Mouse (Mus musculus) neural tube, embryonic 12.5 days (tissue): ENCODE measurements around the gene Olfr1391. TPM values are rescaled to one million over a fixed set of nuclear protein-coding genes. Genes with fewer than 3 reads are reported as not detected.
"Not testable (repeated sequence)": the region's sequence is repeated elsewhere in the genome, so short reads cannot be mapped to it uniquely, and the experiment has no call there.

Experiments used
- ATAC-seq: fragments of 200-750 bp; cut with Nextera tagmentation; 2 replicates; pipeline ENCODE4 v1.8.0; 2017; ENCODE audit warnings: low read depth, mild to moderate bottlenecking, moderate TSS enrichment, moderate library complexity; ENCODE audit not compliant: low FRiP score
- H3K27ac ChIP-seq: fragments of 300-500 bp; sonication (generic); 2 replicates; pipeline ENCODE4 v1.5.1; 2016
- H3K27me3 ChIP-seq: fragments of 300-500 bp; sonication (generic); replicated peaks from 2 replicates; pipeline ENCODE4 v1.6.1; 2016; ENCODE audit warnings: mild to moderate bottlenecking
- H3K36me3 ChIP-seq: fragments of 300-500 bp; sonication (generic); 2 replicates; pipeline ENCODE4 v1.6.1; 2016; ENCODE audit warnings: mild to moderate bottlenecking
- H3K4me1 ChIP-seq: fragments of 300-500 bp; sonication (generic); 2 replicates; pipeline ENCODE4 v1.6.1; 2016
- H3K4me2 ChIP-seq: fragments of 300-500 bp; sonication (generic); replicated peaks from 2 replicates; pipeline ENCODE4 v1.6.1; 2016; ENCODE audit warnings: mild to moderate bottlenecking
- H3K4me3 ChIP-seq: fragments of 300-500 bp; sonication (generic); 2 replicates; pipeline ENCODE4 v1.5.1; 2016
- H3K9ac ChIP-seq: fragments of 300-500 bp; sonication (generic); 2 replicates; pipeline ENCODE4 v1.6.1; 2016; ENCODE audit warnings: mild to moderate bottlenecking
- H3K9me3 ChIP-seq: fragments of 300-500 bp; sonication (generic); 2 replicates; pipeline ENCODE4 v1.6.1; 2016; ENCODE audit warnings: mild to moderate bottlenecking
- WGBS: fragments of 180-500 bp; shearing (Covaris S2); methylation state at CpG from one replicate; pipeline ENCODE4 v1.1.7; 2016; 5-methylcytosine and 5-hydroxymethylcytosine counted together
- polyA plus RNA-seq: library from polyadenylated mRNA; unstranded; fragments of >200 nt; fragmentation: Nextera tagmentation; extraction: Ambion mirVana; gene quantifications from 2 replicates; pipeline ENCODE4 v1.2.1, GENCODE M21; 2016

Olfr1391 gene
- not detected in 2 replicates for polyA plus RNA-seq

DNA sequence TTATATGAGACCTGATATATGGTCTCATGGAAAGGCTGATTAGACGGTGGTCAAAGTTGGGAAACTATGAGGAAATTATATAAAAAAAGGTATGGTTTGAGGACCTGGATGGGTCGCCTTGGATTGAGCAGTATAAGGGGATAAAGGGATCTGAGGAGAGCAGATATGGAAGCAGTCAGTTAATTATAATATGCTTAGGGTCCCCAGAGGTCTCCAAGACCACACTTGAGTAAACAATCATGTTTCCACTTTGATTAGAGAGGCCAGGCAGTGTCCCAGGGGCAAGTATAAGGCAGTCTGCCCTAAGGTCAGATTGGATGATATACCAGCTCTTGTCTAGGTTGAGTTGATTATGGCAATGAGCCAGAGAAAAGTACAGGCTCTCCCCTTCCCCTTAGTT is at the start of gene Olfr1391:
TSS of gene Olfr1391 (plus strand) at position 301 of the 400 bp plus-strand sequence.
- H3K27ac ChIP-seq = no peak within 1 kb of the TSS
- H3K27me3 ChIP-seq = no peaks in the 10 kb centered on the region
- H3K4me3 ChIP-seq = no peak within 1 kb of the TSS
- H3K4me2 ChIP-seq = no peak within 1 kb of the TSS
- WGBS = 84% methylated on average over 2 of the region's 2 CpGs
- ATAC-seq = no peak
- H3K4me1 ChIP-seq = no peaks in the 10 kb centered on the region
- no peaks in the 10 kb centered on the region for H3K9me3 ChIP-seq
- H3K9ac ChIP-seq = no peak within 1 kb of the TSS
- no peaks in the 10 kb centered on the region for H3K36me3 ChIP-seq

DNA sequence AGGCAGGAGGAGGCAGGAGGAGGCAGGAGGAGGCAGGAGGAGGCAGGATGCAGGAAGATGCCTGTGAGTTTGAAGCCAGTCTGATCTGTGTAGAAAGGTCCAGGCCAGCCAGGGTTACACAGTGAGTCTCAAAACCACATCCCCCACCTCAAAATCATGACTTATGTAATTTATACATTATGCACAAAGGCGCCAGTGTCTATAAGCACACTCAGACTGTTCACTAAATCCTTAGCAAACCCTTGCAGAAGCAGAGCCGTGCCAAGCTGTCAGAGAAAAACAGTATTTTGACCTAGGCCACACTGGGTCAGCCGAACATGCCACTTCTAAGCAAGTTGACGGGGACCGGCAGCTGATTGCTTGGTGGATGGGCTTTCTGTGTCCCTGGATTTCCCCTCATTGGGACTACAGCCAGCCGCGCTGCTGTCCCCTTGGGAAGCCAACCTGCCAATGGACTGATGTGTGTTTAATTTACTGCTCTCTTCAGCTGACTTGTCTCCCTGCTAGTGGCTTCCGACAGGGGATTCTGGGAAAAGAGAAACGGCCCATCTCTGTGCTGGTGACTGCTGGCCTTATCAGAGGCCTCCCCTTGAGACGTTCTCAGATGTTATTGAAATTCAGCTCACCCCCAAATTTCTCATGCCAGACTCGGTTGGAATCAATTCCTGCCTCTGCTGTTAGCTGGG is 48.6 kb upstream of the Olfr1391 start:
- H3K27ac ChIP-seq = no peak overlapping the region
- 53% methylated on average over 11 of the region's 11 CpGs for WGBS
- no peaks in the 10 kb centered on the region for H3K9me3 ChIP-seq
- no peaks in the 10 kb centered on the region for H3K27me3 ChIP-seq
- no peaks in the 10 kb centered on the region for H3K36me3 ChIP-seq
- H3K4me2 ChIP-seq = no peak overlapping the region
- H3K4me3 ChIP-seq = no peak overlapping the region
- ATAC-seq = peak; percentile 42; the same call in 1 of the 2 replicates
- peaks cover 6% of the 10 kb centered on the region for H3K4me1 ChIP-seq
- no peak overlapping the region for H3K9ac ChIP-seq

DNA sequence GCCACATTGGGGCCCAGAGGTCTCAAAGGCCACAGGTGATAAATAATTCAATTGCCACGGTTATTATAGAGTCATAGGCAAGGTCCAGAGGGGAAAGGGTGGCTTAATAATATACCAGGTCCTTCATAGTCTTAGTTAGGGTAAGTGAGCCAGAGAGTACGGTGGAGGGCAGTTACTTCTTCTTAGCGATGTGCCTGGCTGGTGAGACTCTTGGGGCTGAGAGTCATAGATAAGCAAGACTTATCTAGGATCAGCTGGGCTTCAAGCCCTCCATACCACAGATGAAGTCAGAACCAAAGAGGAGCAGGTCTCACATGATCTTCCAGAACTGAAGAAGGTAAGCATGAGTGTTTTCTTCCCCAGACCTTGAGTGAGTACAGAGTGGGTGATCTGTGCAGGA is 44.3 kb upstream of the Olfr1391 start, which contains the start of gene Olfr1393:
TSS of gene Olfr1393 (plus strand) at position 83 of the 400 bp plus-strand sequence.
- ATAC-seq = no peak
- H3K4me2 ChIP-seq = no peak within 1 kb of the TSS
- WGBS = 80% methylated on average over 3 of the region's 3 CpGs
- H3K4me3 ChIP-seq = no peak within 1 kb of the TSS
- no peaks in the 10 kb centered on the region for H3K36me3 ChIP-seq
- no peaks in the 10 kb centered on the region for H3K9me3 ChIP-seq
- no peak within 1 kb of the TSS for H3K9ac ChIP-seq
- H3K4me1 ChIP-seq = peaks cover 6% of the 10 kb centered on the region
- no peak within 1 kb of the TSS for H3K27ac ChIP-seq
- H3K27me3 ChIP-seq = no peaks in the 10 kb centered on the region

DNA sequence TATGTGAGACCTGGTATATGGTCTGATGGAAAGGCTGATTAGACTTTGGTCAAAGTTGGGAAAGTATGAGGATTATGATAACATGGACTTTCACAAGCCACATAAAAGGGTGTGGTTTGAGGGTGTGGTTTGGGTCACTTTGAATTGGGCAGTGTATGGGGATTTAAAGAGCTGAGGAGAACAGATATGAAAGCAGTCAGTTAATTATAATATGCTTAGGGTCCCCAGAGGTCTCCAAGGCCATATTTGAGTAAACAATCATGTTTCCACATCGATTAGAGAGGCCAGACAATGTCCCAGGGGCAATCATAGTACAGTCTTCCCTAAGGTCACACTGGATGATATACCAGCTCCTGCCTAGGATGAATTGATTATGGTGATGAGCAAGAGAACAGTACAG is 37.6 kb upstream of the Olfr1391 start, which contains the start of gene Olfr1392:
TSS of gene Olfr1392 (plus strand) at position 301 of the 400 bp plus-strand sequence.
- 66% methylated on average over 1 of the region's 1 CpGs for WGBS
- not testable (repeated sequence) for H3K4me1 ChIP-seq, H3K36me3 ChIP-seq, H3K9me3 ChIP-seq, H3K4me3 ChIP-seq, H3K27ac ChIP-seq, H3K27me3 ChIP-seq, ATAC-seq, H3K4me2 ChIP-seq, H3K9ac ChIP-seq

DNA sequence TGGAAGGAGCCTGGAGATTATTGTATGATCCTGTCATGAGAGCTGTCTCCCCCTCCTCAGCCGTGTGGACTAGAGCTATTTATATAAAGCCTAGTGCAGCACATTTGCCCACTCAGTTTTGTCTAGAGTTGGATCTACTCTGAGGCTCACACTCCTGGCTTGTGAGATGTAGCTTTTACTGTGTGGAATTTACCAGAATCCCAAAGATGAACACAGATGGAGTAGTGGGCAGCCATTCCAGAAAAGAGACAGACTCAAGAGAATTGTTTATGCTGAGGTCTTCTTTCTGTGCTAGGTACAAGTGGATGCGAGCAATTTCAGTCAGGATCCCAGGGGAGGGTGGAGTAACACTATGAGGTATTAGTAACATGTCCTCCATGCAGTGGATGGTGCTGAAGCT is 35.3 kb upstream of the Olfr1391 start:
- Histone ChIP-seq H3K9ac (no peak overlapping the region), H3K4me1 (no peaks in the 10 kb centered on the region), H3K4me3 (no peak overlapping the region), H3K9me3 (no peaks in the 10 kb centered on the region), H3K4me2 (no peak overlapping the region), H3K27ac (no peak overlapping the region), H3K36me3 (no peaks in the 10 kb centered on the region), H3K27me3 (no peaks in the 10 kb centered on the region)
- WGBS = 86% methylated on average over 2 of the region's 2 CpGs
- ATAC-seq = no peak

DNA sequence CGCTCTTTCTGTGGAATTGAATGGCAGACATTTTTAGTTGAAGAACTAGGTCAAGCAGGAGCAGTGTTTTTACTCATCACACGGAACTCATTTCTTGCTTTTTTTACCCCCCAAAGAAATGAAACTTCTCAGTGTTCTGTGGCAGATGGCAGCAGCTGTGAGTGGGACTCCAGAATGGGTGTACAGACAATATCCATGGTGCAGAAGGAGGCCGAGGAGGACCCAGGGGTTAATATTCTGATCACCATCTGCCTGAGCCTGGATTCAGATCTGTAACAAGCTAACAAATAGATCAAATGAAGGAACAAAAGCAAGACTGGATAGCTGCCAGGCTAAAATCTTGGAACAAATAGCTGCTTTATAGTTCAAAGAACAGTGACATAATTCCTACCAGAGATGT is 29.8 kb upstream of the Olfr1391 start:
- H3K36me3 ChIP-seq = no peaks in the 10 kb centered on the region
- H3K4me2 ChIP-seq = no peak overlapping the region
- no peak overlapping the region for H3K9ac ChIP-seq
- H3K4me3 ChIP-seq = no peak overlapping the region
- H3K27me3 ChIP-seq = no peaks in the 10 kb centered on the region
- WGBS = 66% methylated on average over 3 of the region's 3 CpGs
- ATAC-seq = no peak
- no peak overlapping the region for H3K27ac ChIP-seq
- H3K4me1 ChIP-seq = no peaks in the 10 kb centered on the region
- no peaks in the 10 kb centered on the region for H3K9me3 ChIP-seq

DNA sequence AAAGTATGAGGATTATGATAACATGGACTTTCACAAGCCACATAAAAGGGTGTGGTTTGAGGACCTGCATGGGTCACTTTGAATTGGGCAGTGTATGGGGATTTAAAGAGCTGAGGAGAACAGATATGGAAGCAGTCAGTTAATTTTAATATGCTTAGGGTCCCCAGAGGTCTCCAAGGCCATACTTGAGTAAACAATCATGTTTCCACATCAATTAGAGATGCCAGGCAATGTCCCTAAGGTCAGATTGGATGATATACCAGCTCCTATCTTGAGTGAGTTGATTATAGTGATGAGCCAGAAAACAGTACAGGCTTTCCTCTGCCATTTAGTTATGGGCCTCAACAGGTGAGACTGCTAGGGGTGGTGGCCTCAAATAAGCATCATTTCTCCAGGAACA is 18.1 kb upstream of the Olfr1391 start, which contains the start of gene Olfr10:
TSS of gene Olfr10 (plus strand) at position 301 of the 400 bp plus-strand sequence.
- no peaks in the 10 kb centered on the region for H3K9me3 ChIP-seq
- no peaks in the 10 kb centered on the region for H3K36me3 ChIP-seq
- H3K9ac ChIP-seq = no peak within 1 kb of the TSS
- no peaks in the 10 kb centered on the region for H3K27me3 ChIP-seq
- H3K27ac ChIP-seq = no peak within 1 kb of the TSS
- no peak for ATAC-seq
- H3K4me1 ChIP-seq = no peaks in the 10 kb centered on the region
- H3K4me3 ChIP-seq = no peak within 1 kb of the TSS
- H3K4me2 ChIP-seq = no peak within 1 kb of the TSS

DNA sequence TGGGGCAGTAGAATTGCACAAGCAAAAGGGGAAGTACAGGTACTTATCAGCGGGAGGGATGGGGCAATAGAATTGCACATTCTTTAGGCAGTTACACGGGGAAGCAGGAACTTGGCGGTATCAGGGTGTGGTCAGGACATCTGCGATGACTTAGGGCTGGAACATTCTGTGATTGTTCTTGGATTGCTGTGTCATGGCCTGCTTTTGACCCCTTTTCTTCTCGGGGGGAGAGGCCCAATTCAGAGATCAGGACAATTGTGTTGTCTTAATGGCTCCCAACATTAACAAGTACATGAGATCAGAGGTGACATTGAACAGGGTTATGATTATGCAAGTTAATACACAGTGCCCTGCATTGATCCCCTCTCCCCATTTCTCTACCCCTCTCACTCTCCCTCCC is 14.0 kb upstream of the Olfr1391 start:
- H3K4me1 ChIP-seq, H3K4me2 ChIP-seq, H3K27ac ChIP-seq, ATAC-seq, H3K4me3 ChIP-seq, H3K9ac ChIP-seq, H3K27me3 ChIP-seq, H3K9me3 ChIP-seq, H3K36me3 ChIP-seq: not testable (repeated sequence)
- WGBS = 85% methylated on average over 5 of the region's 5 CpGs

DNA sequence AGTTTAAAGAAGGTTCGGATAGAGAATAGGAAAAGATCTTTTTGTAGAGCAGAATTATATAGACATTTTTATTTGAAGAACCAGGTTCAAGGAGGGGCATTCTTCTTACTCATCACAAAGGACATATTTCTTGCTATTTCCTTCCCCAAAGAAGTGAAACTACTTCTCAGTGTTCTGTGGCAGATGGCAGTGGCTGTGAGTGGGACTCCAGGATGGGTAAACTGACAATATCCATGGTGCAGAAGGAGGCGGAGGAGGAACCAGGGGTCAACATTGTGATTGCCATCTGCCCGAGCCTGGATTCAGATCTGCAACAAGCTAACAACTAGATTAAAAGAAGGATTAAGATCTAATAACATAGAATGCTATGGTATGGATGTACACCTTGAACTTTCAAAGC is 4.2 kb downstream of the Olfr1391 start:
- H3K36me3 ChIP-seq = no peaks in the 10 kb centered on the region
- H3K4me1 ChIP-seq = no peaks in the 10 kb centered on the region
- no peak overlapping the region for H3K9ac ChIP-seq
- no peak overlapping the region for H3K4me3 ChIP-seq
- H3K4me2 ChIP-seq = no peak overlapping the region
- H3K27me3 ChIP-seq = no peaks in the 10 kb centered on the region
- H3K9me3 ChIP-seq = no peaks in the 10 kb centered on the region
- H3K27ac ChIP-seq = no peak overlapping the region
- WGBS = 87% methylated on average over 3 of the region's 3 CpGs
- no peak for ATAC-seq

DNA sequence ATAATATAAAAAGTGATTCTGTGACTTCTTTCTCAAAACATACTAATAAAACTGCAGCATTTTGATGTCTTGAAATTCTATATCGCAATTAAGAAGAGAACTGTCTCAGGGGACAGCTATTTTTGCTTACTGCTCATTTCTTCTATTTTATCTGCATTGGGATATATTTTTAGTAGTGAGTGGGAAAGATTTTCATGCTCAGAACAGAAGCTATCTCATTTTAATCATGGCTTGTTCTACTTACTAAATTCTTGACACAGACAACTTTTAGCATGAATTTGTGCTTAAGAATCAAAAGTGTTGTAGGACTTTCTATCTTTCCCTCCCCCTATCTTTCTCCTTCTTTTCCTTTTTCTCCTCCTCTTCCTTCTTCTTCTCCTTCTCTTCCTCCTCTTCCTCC is 7.1 kb downstream of the Olfr1391 start:
- H3K27ac ChIP-seq = no peak overlapping the region
- H3K4me3 ChIP-seq = no peak overlapping the region
- no peaks in the 10 kb centered on the region for H3K36me3 ChIP-seq
- H3K27me3 ChIP-seq = no peaks in the 10 kb centered on the region
- no peak overlapping the region for H3K9ac ChIP-seq
- ATAC-seq = no peak
- H3K9me3 ChIP-seq = no peaks in the 10 kb centered on the region
- H3K4me1 ChIP-seq = no peaks in the 10 kb centered on the region
- 74% methylated on average over 1 of the region's 1 CpGs for WGBS
- H3K4me2 ChIP-seq = no peak overlapping the region

DNA sequence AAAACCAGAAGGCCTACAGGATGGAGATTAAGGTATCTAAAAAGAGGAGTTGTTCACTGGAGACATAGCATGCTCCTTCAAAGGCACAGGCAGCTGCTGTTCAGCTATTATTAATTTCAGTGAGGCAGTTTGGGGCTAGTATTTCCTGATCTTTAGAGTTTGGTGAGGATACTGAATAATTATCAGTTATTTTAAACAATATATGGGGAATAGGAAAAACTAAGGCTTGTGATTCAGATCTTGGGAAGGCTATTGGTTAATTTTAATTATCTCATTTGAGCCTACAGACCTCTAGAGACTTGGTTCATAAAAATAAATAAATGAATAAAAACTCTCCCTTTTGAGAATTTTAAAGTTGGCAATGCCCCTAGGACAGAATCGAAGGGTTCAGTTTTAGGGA is 12.3 kb downstream of the Olfr1391 start, which contains the start of gene Olfr1390:
TSS of gene Olfr1390 (plus strand) at position 301 of the 400 bp plus-strand sequence.
- H3K9me3 ChIP-seq = no peaks in the 10 kb centered on the region
- no peaks in the 10 kb centered on the region for H3K4me1 ChIP-seq
- no peak within 1 kb of the TSS for H3K4me3 ChIP-seq
- no peak within 1 kb of the TSS for H3K27ac ChIP-seq
- no peaks in the 10 kb centered on the region for H3K27me3 ChIP-seq
- no peak within 1 kb of the TSS for H3K4me2 ChIP-seq
- no peak for ATAC-seq
- no peaks in the 10 kb centered on the region for H3K36me3 ChIP-seq
- WGBS = 91% methylated on average over 1 of the region's 1 CpGs
- H3K9ac ChIP-seq = no peak within 1 kb of the TSS

DNA sequence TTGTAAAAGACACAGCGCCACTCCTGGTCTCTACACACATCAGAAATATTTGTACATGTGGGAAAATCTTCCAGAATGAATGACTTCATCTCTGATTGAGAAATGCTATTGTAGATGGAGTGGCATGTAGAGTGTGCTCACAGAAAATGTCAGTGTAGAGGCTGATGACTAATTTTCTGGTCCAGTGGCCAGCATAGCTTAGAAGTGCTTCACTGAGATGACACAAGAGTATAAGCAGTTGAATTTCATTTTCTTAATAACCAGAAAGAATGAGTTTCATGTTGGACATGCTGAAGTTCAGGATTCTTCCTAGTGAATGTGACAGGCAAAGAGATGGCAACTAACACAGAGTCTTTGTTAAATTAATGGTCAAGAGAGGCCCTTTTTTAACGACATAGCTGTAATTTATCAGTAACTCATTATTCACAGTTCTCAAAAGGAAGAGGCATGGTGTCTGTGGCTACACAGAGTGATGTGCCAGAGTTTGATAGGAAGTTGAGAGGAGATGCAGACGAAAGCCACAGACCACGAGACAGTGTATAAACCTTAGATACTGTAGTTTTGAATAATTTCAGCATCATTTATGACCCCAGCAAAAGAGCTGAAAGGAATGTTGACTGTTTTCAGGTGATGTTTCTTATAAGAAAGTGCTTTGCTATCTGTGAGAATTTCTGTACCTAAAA is 14.7 kb downstream of the Olfr1391 start:
- Histone ChIP-seq H3K4me2 (no peak overlapping the region), H3K4me1 (no peaks in the 10 kb centered on the region), H3K36me3 (no peaks in the 10 kb centered on the region), H3K4me3 (no peak overlapping the region), H3K9me3 (no peaks in the 10 kb centered on the region), H3K9ac (no peak overlapping the region), H3K27me3 (no peaks in the 10 kb centered on the region), H3K27ac (no peak overlapping the region)
- ATAC-seq = no peak
- WGBS = 76% methylated on average over 4 of the region's 4 CpGs
